Mouse (Mus musculus) forebrain, embryonic 14.5 days (tissue): ENCODE results near the gene Ankrd13a. TPM values are rescaled to one million over a fixed set of nuclear protein-coding genes. Genes with fewer than 3 reads are reported as not detected.
A peak's percentile ranks its signal among the peaks of the same experiment; 100 is the strongest.

Experiments used
- ATAC-seq: fragments of 200-750 bp; cut with Nextera tagmentation; 2 replicates; pipeline ENCODE4 v1.8.0; 2017; ENCODE audit warnings: mild to moderate bottlenecking, moderate library complexity
- DNase-seq: peaks from one replicate; pipeline ENCODE4 v3.0.0-alpha.2; 2015; ENCODE audit warnings: low spot score
- H3K27ac ChIP-seq: fragments of 300-500 bp; sonication (generic); 2 replicates; pipeline ENCODE4 v1.5.1; 2014; ENCODE audit warnings: low read depth, mild to moderate bottlenecking, control low read depth, low read length, moderate library complexity
- H3K27me3 ChIP-seq: fragments of 300-500 bp; sonication (generic); replicated peaks from 2 replicates; pipeline ENCODE4 v1.6.1; 2014; ENCODE audit warnings: low read length, control low read depth, mixed read lengths; ENCODE audit not compliant: control insufficient read depth, insufficient read depth
- H3K36me3 ChIP-seq: fragments of 300-500 bp; sonication (generic); 2 replicates; pipeline ENCODE4 v1.6.1; 2014; ENCODE audit warnings: low read length, control low read depth; ENCODE audit not compliant: control insufficient read depth, insufficient read depth
- H3K4me1 ChIP-seq: fragments of 300-500 bp; sonication (generic); 2 replicates; pipeline ENCODE4 v1.6.1; 2014; ENCODE audit warnings: antibody characterized with exemption, low read length, control low read depth; ENCODE audit not compliant: control insufficient read depth, insufficient read depth
- H3K4me2 ChIP-seq: fragments of 300-500 bp; sonication (generic); 2 replicates; pipeline ENCODE4 v1.6.1; 2014; ENCODE audit warnings: mild to moderate bottlenecking, control low read depth, low read length
- H3K4me3 ChIP-seq: fragments of 300-500 bp; sonication (generic); 2 replicates; pipeline ENCODE4 v1.5.1; 2014; ENCODE audit warnings: low read depth, low read length, control low read depth
- H3K9ac ChIP-seq: fragments of 300-500 bp; sonication (generic); 2 replicates; pipeline ENCODE4 v1.6.1; 2014; ENCODE audit warnings: mild to moderate bottlenecking, low read length, control low read depth, moderate library complexity
- H3K9me3 ChIP-seq: fragments of 300-500 bp; sonication (generic); replicated peaks from 2 replicates; pipeline ENCODE4 v1.6.1; 2016; ENCODE audit warnings: low read length, control low read depth, mixed read lengths; ENCODE audit not compliant: control insufficient read depth
- WGBS: fragments of 180-500 bp; shearing (Covaris S2); extraction: QIAGEN DNeasy Blood & Tissue Kit; methylation state at CpG from one replicate; pipeline ENCODE4 v1.1.7; 2014; 5-methylcytosine and 5-hydroxymethylcytosine counted together
- polyA plus RNA-seq: library from polyadenylated mRNA; unstranded; fragments of >200 nt; fragmentation: Nextera tagmentation; extraction: Ambion mirVana; gene quantifications from 2 replicates; pipeline ENCODE4 v1.2.1, GENCODE M21; 2014

The Ankrd13a gene
- polyA plus RNA-seq, 1 experiment from 2014 or later = 25.8 TPM

DNA sequence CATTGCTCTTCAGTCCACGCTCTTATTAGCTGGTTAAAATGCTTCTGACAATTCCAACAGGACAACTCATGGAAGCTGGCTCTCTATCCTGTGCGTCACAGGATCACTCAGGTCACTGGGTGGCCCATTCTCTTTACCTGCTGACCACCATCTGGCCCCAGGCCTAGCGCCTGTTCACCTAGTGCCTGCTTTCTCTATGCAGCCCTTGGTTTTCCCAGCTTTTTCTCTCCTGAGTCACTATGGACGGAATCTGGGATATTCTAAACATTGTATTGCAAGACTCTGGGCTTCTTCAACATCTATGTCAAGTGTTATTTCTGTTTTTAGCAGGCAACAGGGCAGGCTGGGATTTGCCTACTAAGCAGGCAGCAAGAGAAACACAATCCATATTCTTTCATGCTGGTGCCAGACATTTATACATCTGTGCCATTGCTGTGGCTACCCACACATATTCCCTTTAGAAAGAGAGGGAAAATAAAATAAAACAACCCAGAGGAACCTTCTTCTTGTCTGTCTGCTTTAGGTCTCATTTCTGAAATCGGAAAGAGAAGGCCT is 14.9 kb upstream of the Ankrd13a start:
- Histone ChIP-seq H3K4me2 (no peak overlapping the region), H3K27ac (no peak overlapping the region), H3K27me3 (no peaks in the 10 kb centered on the region), H3K9ac (no peak overlapping the region), H3K4me3 (no peak overlapping the region), H3K9me3 (no peaks in the 10 kb centered on the region), H3K4me1 (no peaks in the 10 kb centered on the region), H3K36me3 (peaks cover 72% of the 10 kb centered on the region)
- ATAC-seq (no peak), DNase-seq (no peak)
- WGBS = 97% methylated on average over 5 of the region's 5 CpGs

DNA sequence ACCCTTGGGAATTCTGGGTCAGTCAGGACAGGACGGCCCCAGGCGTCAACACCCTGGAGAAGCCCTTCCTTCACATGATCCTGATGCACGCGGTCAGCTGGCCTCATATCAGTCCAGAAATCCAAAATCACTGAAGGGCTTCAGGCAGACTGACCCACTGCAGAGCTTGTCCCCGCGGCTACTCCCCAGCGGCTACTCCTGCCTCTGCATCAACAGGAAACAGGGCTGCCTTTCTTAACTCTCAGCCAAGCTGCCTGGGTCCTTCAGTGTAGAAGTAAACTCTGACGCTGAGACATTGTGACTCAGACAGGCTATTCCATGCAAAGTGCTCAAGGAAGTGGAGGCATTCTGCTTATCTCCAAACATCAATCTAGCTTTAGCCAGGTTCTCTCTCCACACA is 12.5 kb upstream of the Ankrd13a start:
- WGBS = 89% methylated on average over 8 of the region's 8 CpGs

DNA sequence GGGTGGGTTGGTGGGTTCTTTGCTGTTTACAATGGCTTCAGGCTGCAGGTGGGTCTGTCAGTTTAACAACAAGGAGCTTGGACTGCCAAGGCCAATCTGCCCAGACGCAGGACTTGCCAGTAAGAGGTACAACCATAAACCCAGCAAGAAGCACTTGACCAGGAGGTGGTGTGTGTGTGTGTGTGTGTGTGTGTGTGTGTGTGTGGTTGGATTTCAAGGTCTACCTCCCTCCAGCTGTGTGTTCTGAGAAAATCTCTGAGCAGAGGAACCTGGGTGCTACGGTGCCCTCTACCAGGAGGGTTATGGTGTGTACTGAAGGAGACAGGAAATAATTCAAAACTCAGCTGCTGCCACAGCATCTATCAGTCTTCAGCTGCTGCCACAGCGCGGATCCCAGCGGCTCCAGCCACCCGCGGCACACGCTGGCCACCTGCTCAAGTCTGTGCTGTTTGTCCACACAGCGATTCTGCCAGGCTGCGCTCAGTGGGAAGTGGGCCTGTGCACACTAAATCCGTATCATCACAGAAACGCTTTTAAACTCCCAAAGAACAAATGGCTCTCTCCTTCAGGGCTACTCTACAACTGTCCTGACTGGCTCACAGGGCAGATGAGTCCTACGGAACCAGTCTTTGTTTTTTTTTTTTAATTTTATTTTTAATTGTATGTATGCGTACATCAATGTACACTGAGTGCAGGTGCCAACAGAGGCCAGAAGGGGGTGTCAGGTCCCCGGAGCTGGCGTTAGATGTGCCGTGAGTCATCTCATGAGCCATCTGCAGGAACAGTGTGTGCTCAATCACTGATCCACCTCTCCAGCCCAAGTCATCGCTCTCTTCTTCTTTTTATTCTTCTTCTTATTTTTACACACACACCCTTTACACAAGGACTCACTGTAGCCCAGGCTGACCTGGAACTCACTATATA is 9.4 kb upstream of the Ankrd13a start:
- Histone ChIP-seq H3K4me1 (no peaks in the 10 kb centered on the region), H3K27ac (no peak overlapping the region), H3K9me3 (no peaks in the 10 kb centered on the region), H3K36me3 (peaks cover 42% of the 10 kb centered on the region), H3K4me3 (no peak overlapping the region), H3K4me2 (no peak overlapping the region), H3K9ac (no peak overlapping the region), H3K27me3 (no peaks in the 10 kb centered on the region)
- DNase-seq (no peak), ATAC-seq (no peak)
- WGBS = 88% methylated on average over 18 of the region's 18 CpGs

More for the DNA sequence above, 12.5 kb upstream of the Ankrd13a start:
- H3K36me3 ChIP-seq = peaks cover 58% of the 10 kb centered on the region
- no peak overlapping the region for H3K4me3 ChIP-seq
- no peaks in the 10 kb centered on the region for H3K4me1 ChIP-seq
- H3K9me3 ChIP-seq = no peaks in the 10 kb centered on the region
- ATAC-seq (no peak), DNase-seq (no peak)
- no peak overlapping the region for H3K4me2 ChIP-seq
- no peak overlapping the region for H3K9ac ChIP-seq
- no peaks in the 10 kb centered on the region for H3K27me3 ChIP-seq
- no peak overlapping the region for H3K27ac ChIP-seq

DNA sequence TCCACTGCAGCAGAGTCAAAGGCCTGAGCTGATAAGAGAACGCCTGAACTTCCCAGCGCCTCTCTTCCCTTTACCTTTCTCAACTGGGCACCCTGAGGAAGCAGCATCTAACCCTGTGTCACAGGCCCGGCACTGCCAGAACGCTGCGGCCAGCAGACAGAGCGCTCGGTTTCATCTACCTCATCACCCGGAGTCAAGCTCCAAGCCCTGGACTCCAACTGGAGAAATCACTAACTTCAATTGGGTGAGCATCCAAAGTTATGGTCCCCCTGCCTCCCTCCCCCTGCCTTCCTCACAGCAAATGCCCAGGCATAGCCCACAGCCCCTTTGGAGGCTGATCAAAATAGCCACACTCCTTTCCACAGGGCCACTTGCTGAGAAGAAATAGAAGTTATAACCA is 7.8 kb upstream of the Ankrd13a start:
- Histone ChIP-seq H3K4me1 (peaks cover 2% of the 10 kb centered on the region; the same call in 1 of the 2 replicates), H3K9me3 (no peaks in the 10 kb centered on the region), H3K27me3 (no peaks in the 10 kb centered on the region), H3K4me3 (no peak overlapping the region), H3K4me2 (no peak overlapping the region), H3K9ac (no peak overlapping the region), H3K27ac (no peak overlapping the region), H3K36me3 (peaks cover 30% of the 10 kb centered on the region)
- no peak for ATAC-seq
- no peak for DNase-seq
- 93% methylated on average over 8 of the region's 8 CpGs for WGBS

DNA sequence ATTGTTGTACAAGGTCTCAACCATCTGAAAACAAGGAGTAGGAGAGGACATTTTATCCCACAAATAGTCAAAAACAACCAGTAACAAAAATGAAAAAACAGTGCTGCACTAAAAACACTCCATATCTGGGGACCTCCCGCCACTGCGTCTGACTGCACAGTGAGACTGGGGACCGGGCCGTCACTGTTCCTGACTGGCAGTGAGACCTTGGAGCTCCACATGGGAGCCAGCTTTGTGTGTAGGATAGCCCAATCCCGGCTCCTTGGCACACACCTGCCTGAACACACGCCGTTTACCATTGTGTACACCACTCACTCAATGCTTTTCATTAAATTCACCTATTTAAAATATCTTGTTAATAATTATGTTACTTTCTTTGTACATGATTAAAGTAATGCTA is 7.3 kb upstream of the Ankrd13a start:
- 81% methylated on average over 7 of the region's 7 CpGs for WGBS
- H3K4me1 ChIP-seq = peaks cover 6% of the 10 kb centered on the region; the same call in 1 of the 2 replicates
- no peaks in the 10 kb centered on the region for H3K9me3 ChIP-seq
- H3K4me2 ChIP-seq = no peak overlapping the region
- H3K9ac ChIP-seq = no peak overlapping the region
- DNase-seq (no peak), ATAC-seq (no peak)
- H3K4me3 ChIP-seq = no peak overlapping the region
- H3K27ac ChIP-seq = no peak overlapping the region
- H3K36me3 ChIP-seq = peaks cover 25% of the 10 kb centered on the region
- no peaks in the 10 kb centered on the region for H3K27me3 ChIP-seq

DNA sequence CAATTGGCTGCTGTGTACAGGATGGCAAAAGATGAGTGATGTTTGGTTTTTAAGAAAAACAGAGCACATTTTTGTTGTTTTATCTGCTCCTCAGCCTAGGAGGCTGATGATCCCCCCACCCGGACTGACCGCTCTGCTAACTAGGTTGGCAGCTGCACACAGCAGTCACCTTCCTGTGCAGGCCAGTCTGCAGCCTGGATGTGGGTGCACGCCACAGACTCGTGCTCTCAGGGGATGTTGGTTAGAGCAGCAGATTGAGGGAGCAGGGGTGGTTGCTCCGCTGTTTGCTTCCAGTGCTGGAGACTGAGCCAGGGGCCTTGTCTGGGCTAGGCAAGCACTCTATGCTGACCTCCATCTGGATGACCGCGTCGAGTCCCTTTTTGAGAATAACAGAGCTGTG is 4.7 kb upstream of the Ankrd13a start:
- 91% methylated on average over 8 of the region's 8 CpGs for WGBS
- H3K9me3 ChIP-seq = no peaks in the 10 kb centered on the region
- ATAC-seq = no peak

DNA sequence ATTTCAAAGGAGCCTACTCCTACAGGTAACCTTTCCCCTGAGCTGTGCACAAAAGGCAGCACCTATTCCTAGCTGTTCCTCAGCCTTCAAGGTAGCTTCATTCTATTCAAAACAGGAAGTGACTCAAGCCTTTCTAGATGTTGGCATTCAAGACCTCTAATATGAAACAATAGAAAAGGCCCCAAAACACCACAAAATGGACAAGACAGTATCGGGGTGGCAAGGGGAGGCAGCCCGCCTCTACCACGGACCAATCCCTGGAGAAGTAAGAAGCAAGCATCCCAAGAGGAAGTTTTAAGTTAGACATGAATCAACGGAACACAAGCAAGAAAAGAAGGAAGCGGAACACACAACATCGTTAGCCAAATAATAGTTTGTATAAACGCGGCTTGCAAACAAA is 2.7 kb upstream of the Ankrd13a start:
- DNase-seq (no peak), ATAC-seq (no peak)
- Histone ChIP-seq H3K4me3 (peak overlapping the region; percentile 100), H3K9me3 (no peaks in the 10 kb centered on the region), H3K4me2 (peak overlapping the region; percentile 81), H3K9ac (peak overlapping the region; percentile 96; the same call in 1 of the 2 replicates), H3K4me1 (peaks cover 17% of the 10 kb centered on the region), H3K27me3 (no peaks in the 10 kb centered on the region), H3K36me3 (no peaks in the 10 kb centered on the region), H3K27ac (no peak overlapping the region)
- WGBS = 46% methylated on average over 8 of the region's 8 CpGs

More for the DNA sequence above, 4.7 kb upstream of the Ankrd13a start:
- no peaks in the 10 kb centered on the region for H3K27me3 ChIP-seq
- no peak overlapping the region for H3K4me3 ChIP-seq
- H3K27ac ChIP-seq = no peak overlapping the region
- no peak overlapping the region for H3K4me2 ChIP-seq
- H3K36me3 ChIP-seq = 0 out of 2 replicates have a peak, but pooled peaks cover 4% of the 10 kb centered on the region
- no peak for DNase-seq
- H3K9ac ChIP-seq = no peak overlapping the region
- H3K4me1 ChIP-seq = peaks cover 11% of the 10 kb centered on the region; the same call in 1 of the 2 replicates

- Histone ChIP-seq H3K27me3 (no peaks in the 10 kb centered on the region), H3K27ac (peak overlapping the region; percentile 71), H3K4me1 (peaks cover 17% of the 10 kb centered on the region), H3K4me3 (peak overlapping the region; percentile 100), H3K36me3 (no peaks in the 10 kb centered on the region), H3K9ac (peak overlapping the region; percentile 96), H3K9me3 (no peaks in the 10 kb centered on the region), H3K4me2 (peak overlapping the region; percentile 81)
- DNase-seq (peak; percentile 22), ATAC-seq (peak; percentile 50)
- WGBS = under 1% methylated on average over 31 of the region's 57 CpGs
Measured at GRCm38 (mm10) chr5:114772456-114773203, 1.8 kb upstream of the Ankrd13a start.
